Mouse (Mus musculus) kidney, adult 8-10 months (tissue): ENCODE results near the gene 1700012A03Rik.

Experiments used
- DNase-seq, 2 experiments: peaks; one replicate each; pipeline ENCODE4 v3.0.0; 2022

The 1700012A03Rik gene

DNA sequence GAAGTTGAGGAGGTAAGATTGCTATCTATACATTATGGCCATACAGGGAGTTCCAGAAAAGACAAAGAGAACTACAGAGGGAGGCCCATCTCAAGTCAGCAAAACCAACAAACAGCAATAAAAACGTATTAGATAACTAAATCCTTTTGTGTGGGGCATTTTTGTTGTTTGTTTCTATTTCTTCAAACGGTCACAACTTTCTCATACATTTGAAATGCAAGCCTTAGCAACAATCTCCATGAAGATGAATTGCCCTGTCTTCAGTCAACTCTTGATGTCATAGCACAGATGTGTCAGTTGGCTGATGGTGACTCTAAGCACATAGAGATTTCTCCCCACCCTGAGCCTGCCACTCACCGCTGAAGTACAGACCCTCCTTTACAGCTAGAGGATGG, at the start of gene 1700012A03Rik:
Gene 1700012A03Rik (plus strand): TSS at position 296 of the 395 bp plus-strand sequence.
- DNase-seq = no peak

DNA sequence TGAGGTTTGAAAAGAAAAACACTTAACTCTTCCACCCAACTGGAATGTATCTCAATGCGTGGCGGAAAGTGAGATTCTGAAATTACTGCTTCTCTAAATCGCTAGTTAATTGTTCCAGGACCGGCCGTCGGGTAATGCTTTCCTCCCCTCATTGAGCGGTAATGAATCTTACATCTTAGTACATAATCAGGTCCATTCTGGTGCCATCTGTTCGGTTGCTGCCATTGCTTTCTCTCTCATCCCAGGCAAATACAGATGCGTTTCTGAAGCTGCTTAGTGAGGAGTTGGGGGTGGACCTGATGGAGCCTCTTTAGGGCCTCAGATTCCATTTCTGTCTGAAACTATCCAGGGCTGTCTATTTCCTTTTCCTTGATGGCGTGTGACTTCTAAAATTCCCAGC, 45.8 kb upstream of the 1700012A03Rik start:
- no peak for DNase-seq

DNA sequence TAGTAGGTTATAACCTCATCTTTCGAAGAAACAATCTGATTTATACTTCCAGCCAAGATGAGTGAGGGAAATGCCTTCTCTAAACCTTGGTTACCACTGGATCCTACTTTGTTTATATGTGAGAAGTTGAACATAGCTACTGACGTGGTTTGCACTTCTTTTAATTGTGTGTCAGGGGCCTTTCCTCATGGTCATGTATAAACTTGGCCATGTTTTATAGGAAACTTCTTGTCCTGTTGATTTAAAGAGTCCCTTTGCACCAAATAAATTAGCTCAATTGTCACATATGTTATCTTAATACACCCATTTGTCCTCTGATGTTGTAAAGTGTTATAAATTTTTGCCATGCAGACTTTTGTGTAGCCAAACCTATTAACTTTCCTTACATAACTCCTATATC, 44.1 kb upstream of the 1700012A03Rik start:
- DNase-seq = no peak

DNA sequence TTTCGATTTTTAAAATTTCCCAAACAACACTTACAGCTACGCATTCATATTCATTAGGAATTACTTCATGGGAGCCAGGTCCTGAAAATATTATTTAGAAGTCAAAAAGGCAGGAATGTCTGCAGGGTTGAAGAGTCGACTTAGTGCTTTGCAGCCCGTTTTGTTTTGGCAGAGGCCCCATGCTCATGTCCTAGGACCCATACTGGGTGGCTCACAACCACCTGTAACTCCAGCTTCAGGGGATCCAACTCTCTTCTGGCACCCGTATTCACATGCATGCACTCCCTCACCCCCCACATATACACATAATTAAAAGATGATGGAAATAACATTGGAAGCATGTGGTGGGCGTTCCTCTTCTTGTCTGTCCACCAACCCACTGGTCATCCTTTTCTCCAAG, 43.7 kb upstream of the 1700012A03Rik start:
- no peak for DNase-seq

DNA sequence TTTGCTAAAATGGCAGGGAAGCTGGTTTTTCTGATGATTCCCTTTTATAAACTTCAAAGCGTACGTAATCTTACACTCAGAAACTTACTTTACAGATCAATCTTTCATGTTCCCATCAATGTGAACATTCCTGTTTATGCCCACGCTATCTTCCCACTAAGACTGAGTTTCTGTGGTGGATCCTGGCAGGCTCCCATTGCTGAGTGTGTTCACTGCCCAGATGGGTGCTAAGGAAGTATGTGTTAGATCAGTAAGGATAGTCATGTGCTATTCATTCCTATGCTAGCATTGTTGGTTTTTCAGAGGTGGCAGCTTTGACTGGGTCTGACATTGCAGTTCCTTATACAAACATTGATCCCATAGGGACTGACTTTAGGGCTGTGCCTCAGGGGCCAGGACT, 42.7 kb upstream of the 1700012A03Rik start:
- DNase-seq = no peak

DNA sequence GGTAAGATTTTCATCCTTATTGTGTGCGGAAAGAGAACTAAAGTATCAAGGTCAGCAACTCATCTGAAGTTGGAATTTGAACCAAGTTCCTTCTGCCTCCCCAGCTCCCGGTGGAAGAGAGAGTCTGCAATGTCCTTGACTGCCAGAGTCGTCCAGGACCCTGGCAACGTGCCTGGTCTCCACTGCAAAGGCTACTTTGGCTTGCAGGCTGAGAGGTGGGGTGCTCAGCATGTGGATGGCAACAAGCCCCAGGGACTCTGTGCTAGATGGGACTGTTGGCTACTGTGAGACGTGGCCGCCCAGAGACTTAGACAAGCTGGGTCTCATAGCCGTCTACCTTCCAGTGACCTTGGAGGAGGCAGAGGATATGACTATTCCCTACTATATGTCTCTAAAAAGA, 33.2 kb upstream of the 1700012A03Rik start:
- DNase-seq = peak in 1 of 2 experiments; percentile 14

DNA sequence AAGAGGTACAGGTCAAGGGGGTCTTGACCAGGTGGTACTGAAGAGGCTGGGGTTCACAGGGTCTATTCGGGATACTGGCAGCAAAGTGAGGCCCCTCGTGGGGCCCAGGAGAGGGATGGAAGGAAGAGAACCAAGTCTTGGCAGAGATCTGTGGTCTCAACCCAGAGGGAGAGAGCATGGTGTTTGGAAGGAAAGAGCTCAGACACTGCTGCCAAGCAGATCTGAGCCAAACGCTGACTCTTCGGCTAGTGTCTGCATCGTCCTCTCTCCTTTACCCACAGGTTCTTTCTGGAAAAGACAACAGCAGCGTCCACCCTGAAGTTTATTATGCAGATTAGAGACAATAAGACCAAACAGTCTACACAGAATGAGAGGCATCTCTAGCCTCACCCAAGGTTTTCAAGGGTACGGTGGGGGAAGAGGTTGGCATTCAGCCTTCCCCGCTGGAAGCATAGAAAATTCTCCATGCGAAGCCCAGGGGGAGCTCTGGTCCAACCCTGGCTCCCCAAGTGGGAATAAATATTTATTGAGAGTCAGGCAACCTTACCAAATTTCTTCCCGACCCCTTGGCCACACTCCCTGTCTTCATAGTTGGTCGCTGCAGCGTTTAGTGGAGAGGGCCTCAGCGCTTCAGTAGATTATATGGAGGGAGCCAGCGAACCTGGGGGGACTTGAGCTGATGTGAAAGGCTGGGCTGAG, 32.5 kb upstream of the 1700012A03Rik start:
- DNase-seq = peak in 1 of 2 experiments; percentile 2

DNA sequence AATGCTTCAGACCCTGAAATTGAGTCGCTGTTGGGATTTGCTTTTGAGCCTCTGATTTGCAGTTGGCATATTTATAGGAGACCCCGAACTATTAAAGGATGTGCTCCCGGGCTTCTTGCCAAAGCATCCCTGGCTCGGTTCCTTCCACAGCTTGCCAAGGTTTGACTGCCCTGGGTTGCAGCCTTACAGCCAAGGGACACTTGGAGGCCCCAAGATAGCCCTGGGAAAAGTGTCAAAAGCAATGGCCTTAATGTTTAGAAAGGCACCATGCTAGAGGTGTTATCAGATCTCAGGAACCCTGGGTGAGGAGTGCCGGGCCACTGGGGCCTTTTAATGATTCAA, 32.0 kb upstream of the 1700012A03Rik start:
- peak; percentile 17 to 34 for DNase-seq

DNA sequence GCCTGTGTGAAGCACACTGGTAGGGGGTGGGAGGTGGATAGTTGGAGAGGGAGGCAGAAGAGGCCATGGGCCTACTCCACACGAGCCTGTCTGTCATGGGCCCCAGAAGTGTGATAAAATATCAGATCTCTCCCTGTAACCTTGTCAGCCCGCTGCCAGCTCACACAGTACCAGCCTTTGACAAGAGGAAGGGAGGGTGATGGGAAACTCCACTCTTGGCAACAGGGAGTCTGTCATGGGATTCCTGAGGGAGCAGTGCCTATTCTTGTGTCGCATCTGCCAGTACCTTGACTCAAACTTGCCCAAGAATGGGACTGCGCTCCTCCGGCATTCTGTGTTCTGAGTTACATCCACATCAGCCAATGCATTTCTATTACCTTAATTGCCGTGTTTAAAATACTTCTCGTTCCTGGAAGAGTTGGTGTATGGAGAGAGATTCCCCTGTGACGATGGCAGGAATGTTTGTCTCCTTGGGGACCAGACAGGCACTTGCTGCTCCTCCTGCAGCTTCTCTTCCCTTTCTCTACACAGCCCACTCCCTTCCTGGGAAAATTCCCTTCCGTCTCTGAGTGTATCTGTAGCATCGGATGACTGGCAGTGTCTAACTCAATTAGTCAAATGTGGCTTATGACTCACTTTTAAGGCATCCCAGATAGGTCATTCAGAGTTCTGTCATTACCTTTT, 28.1 kb upstream of the 1700012A03Rik start:
- DNase-seq = no peak

DNA sequence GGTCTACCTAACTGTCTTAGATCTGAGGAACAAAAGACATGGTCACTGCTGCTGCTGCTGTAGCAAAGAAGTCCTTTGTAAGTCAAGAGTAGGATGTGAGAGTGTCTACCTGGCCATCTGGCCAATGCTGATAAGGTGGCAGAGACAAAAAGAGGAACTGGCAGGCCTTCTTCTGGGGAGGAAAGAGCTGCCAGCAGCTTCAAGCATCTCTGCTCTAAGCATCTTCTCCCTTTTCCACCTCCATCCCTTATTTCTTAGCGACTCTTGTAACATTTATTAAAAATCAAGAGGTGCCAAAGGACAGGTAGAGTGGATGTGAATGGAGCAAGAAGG, 27.5 kb upstream of the 1700012A03Rik start:
- no peak for DNase-seq

DNA sequence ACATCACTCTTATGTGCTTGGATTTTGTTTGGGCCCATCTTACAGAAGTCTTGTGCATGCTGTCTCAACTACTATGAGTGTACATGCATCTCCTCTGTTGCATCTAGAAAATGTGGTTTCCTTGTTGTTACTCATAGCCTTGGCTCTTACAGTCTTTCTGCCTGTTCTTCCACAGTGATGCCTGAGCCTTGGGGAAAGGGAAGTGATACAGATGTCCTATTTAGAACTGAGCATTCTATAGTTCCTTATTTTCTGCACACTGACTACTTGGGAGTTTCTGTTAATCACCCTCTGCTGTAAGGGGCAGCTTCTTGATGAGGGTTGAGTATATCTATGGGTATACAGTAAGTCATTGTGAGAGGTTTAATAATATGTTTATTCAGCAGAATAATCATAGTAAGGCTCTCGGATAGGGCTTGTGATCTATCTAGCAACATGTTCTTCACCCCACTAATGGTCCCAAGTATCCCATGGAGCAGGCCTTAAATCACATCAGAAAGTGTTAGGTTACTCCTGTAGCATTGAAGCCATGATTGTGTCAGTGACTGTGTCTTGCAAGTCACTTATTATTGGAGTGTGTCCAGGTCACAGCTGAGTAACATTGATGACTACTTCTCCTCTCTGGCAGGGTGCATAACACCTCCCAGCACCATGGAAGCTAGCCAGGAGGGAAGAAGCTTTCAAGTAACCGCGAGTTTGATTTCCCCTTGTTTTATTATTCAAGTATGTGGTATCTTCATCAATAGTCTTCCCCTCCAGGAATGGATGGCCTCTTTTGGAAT, 21.6 kb upstream of the 1700012A03Rik start:
- no peak for DNase-seq

DNA sequence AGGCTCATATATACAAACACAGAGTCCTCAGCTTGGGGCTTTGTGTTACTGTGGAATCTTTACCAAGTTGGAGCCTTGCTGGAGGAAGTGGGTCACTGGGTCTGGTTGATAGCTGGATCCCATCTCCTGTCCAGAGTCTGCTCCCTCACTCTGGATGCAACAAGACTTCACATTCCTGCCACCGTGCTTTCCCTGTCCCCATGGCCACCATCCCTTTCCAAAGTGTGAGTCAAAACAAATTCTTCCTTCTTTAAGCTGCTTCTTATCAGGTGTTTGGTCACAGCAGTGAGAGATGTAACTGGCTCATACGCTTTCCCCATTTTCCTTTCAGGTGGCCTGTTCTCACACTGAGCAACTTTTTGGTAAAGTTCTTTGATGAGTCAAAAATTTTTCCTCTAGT, 15.8 kb upstream of the 1700012A03Rik start:
- DNase-seq = no peak

DNA sequence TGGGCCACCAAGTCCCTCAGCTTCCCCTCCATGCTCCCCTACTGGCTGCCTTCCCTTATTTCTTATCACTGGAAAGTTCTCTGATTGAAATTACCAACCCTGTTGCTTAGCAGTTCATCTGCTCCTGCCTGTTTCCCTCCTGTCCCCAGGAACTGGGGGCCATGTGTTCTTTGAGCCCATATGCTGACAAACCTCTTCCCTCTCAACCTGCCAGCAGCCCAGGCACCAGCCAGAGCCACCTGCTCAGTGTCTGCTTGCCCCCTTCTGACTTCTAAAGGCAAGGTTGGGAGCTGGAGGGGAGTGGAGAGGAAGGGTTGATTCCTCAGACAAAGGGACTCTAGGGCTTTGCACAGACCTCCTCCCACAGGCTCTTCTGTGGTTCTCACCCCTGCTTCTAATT, 4.7 kb upstream of the 1700012A03Rik start:
- no peak for DNase-seq

DNA sequence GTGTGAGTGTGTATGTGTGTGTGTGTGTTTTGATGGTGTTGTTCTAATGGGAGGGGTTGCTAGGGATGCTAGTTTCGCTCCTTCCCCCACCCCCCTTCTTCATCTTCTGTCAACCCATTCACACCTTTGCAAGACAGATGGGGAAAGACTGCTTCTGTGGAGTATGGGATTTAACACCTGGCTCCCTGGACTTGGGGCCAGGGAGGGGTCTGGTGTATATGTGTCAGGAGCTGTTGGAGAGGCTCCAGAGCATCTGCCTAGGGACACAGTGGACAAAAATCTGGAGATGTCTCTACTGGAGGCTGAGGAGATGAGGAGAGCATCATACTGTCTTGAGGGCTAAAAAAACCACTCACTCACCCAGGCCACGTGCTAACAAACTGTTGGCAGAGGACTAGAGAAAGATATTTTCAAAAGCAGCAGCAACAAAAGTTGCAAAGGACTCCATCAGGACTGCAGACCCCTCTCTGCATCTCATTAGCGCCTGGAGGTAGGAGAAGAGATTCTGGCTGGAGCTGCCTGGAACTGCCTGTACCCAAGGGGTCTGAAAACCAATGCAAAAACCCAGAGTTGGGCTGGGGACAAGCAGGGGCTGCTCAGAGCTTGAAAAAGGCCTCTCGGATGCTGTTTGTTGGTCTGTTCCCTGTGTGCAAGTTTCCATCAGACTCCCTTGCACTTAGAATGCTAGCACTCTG, 643 bp upstream of the 1700012A03Rik start:
- DNase-seq = no peak

DNA sequence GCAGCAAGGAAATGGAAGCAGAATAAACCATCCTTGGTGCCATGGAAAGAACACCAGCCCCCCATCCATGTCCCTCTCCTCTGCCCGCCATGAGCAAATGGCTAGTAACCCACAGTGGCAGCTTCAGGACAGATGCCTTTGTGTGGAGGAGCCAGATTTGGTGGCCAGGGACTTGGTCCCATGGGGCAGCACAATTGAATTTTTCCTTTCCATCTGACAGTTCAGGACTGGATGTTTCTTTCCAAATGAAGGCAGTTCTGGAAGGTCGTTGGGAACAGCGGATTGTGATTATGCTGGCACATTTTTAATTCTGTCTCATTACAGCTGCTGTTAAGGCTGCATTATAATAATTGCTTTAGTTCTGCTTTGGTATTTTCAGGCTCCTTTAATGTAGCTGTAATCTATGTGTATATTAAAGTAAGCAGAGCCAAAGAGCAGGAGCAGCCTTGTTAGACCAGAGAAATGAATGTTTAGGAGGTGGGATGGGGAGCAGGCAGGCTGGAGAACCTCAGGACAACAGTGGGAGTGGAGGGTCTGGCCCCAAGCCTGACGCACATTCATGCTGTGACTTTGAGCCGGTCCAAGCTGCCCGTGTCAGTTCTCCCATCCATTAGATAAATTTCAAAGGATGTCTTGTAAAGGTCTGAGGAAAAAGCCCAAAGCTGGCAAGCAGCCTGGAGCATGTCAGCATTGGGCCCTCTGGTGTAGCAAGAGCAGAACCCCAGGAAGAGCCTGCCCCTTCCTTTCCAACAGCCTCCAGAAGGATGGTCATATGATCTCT, 2.3 kb downstream of the 1700012A03Rik start:
- no peak for DNase-seq

DNA sequence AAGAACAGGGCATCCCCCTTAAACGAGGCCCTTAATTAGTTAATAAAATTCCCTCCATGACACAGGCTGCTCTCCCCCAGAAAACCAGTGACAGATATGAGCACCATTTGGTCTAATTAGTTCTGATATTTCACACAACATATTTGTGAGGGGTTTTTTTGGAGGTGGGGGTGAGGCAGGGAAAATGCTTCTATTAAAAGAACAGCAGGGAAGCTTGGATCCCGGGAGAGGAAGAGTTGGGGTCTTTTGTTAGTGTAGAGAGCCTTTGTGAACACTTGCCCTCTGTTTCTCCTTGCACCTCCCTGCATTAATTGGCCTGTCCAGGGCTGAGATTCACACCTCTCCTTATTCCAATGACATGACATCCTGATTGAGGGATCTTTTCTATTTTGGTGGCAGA, 6.5 kb downstream of the 1700012A03Rik start:
- DNase-seq = no peak

DNA sequence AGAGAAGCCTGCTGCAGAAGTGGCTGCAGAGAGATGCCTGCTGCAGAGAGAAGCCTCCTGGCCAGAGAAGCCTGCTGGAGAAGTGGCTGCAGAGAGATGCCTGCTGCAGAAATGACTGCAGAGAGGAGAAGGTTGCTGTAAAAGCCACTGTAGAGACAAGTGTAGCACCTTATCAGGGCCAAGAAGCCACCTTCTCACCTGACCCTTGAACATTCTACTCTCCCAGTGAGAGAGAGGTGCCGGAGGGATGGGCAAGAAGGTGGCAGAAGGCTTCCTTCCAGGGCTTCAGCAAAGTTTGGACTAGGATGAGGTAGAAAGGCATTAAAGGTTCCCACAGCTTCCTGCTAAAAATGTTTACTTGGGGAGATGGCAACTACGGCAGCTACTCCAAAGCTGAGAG, 8.5 kb downstream of the 1700012A03Rik start:
- DNase-seq = no peak

DNA sequence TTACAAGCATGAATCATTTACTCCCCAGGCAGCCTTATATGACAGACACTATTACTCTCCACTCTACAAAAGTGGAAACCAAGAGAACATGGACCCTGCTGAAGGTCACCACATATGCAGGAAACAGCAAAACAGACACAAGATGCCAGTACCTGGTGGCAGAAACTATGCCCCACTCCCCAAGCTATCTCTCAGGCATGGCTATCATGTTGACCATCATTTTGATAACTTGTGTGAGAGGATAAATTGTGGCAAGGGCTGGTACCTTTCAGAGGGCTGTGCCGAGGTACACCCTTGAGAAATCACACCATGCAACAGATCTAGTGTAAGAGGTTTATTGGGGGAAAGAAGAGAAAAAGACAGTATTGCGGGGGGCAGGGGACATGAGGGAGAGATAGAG, 10.6 kb downstream of the 1700012A03Rik start:
- DNase-seq = no peak

DNA sequence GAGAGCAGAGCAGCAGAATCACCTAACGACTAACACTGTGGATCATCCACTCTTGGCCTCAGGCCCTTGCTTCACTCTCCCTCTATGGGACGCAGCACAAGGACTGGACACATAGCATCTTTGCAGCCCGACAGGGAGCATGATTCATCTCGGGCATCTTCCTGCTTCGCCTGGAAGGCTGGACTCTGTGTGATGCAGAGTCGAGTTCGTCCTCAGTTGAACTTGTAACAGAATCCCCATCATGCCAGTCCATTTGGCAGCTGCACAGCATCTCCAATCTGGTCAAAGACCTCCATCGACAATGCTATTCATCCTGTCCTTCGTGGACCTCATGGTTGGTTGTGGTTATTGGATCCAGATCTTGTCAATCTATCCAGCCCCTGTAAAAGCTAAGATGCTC, 11.2 kb downstream of the 1700012A03Rik start:
- no peak for DNase-seq

DNA sequence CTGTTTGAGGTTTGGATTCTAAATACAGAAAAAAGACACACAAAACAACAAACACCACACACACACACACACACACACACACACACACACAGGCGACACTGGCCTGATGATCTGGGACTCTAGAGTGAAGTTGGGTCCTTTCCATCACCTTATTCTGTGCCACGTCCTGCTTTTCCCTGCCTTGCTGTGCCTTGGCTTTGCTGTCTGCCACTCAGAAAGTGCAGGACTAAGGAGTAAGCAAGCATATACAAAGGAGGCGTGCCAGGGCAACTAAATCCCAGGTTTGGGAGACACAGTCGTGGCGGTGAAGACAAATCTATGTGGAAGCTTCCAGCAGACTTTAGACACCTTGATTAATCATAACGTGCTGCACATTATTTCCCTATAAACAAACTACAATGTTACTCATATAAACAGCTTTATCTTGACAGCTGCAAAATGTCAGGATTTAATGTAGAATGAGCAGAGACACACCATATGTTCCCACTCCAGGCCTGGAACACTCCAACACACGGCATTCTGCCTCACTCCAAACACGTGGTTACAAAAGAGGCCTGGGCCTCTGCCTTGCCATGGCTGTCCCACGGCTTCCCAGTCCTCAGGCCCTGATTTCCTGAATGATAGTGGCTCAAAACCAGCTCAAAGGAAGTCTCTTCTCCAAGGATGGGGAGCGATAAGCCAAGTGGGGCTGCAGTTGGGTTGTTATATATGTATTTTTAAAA, 15.9 kb downstream of the 1700012A03Rik start:
- no peak for DNase-seq

DNA sequence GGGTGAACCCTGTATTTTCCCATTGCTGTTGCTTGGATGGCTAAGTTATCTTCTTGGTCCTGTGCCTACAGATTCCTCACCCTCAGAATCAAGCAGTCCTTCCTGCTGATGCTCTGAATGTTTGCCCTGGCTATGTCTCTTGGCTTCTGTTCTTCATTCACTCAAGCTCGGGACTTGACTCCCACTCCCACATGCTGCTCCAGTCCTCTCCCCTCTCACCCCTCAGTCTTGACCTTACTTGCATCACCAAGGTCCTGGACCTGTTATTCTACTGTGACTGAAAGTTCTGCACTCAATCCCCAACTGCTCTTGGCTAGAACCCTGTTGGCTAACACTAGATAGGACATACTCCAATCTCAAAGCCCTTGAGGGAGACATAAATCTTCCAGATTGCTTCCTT, 22.1 kb downstream of the 1700012A03Rik start:
- DNase-seq = no peak

DNA sequence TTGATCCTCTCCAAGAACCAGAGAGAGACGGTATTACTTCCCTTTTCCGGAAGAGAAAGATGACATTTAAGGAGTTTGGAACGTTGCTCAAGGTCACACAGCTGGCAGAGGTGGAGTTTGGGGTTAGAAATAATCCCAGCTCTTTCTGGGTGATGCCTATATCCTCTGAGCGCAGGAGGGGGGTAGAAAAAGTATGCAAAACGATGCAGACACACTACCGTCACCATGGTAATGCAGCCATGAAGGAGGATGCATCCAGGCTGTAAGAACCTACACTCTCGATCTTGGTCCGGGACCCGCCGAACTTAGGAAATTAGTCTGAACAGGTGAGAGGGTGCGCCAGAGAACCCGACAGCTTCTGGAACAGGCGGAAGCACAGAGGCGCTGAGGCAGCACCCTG, 43.3 kb downstream of the 1700012A03Rik start:
- DNase-seq = no peak
